Mouse (Mus musculus) kidney, adult 2 months (tissue): Measurements from ENCODE around the gene Olfr9. TPM values are rescaled to one million over a fixed set of nuclear protein-coding genes. Genes with fewer than 3 reads are reported as not detected.
"Not testable (repeated sequence)": the region's sequence is repeated elsewhere in the genome, so short reads cannot be mapped to it uniquely, and the experiment has no call there.

Experiments
- DNase-seq: peaks from one replicate; pipeline ENCODE4 v3.0.0; 2021
- H3K27ac ChIP-seq: fragments of 200-500 bp; 2 replicates; pipeline ENCODE4 v1.5.1; 2012; ENCODE audit warnings: low read depth, low read length, control low read depth, inconsistent platforms; ENCODE audit not compliant: insufficient read depth
- H3K27me3 ChIP-seq: fragments of 200-500 bp; replicated peaks from 2 replicates; pipeline ENCODE4 v1.6.1; 2012; ENCODE audit warnings: mild to moderate bottlenecking, moderate library complexity, low read length, inconsistent platforms; ENCODE audit not compliant: control insufficient read depth, insufficient read depth
- H3K36me3 ChIP-seq: fragments of 200-500 bp; 2 replicates; pipeline ENCODE4 v1.6.1; 2012; ENCODE audit warnings: mild to moderate bottlenecking, moderate library complexity, low read length, inconsistent platforms; ENCODE audit not compliant: control insufficient read depth, insufficient read depth
- H3K4me1 ChIP-seq: fragments of 200-500 bp; 2 replicates; pipeline ENCODE4 v1.6.1; 2011; ENCODE audit warnings: low read length; ENCODE audit not compliant: control insufficient read depth, insufficient read depth
- H3K4me3 ChIP-seq: fragments of 200-500 bp; 2 replicates; pipeline ENCODE4 v1.5.1; 2011; ENCODE audit warnings: mild to moderate bottlenecking, low read depth, low read length, control low read depth; ENCODE audit not compliant: insufficient read depth
- CTCF ChIP-seq: fragments of 200-500 bp; conservative IDR thresholded peaks from 2 replicates; pipeline ENCODE4 v1.5.1; 2011; ENCODE audit warnings: low read depth, mild to moderate bottlenecking, control low read depth, low read length, moderate library complexity, mixed read lengths; ENCODE audit not compliant: insufficient read depth, insufficient read length
- POLR2A ChIP-seq: fragments of 200-500 bp; IDR thresholded peaks from one replicate; pipeline ENCODE4 v1.6.1; 2011; ENCODE audit warnings: low read depth, low read length, control low read depth
- WGBS: fragments of 180-500 bp; shearing (Covaris S2); methylation state at CpG from one replicate; pipeline ENCODE4 v1.1.7; 2018; 5-methylcytosine and 5-hydroxymethylcytosine counted together
- polyA plus RNA-seq: library from polyadenylated mRNA; depleted of rRNA; stranded (reverse); fragments of >200 nt; gene quantifications from 2 replicates; pipeline ENCODE4 v1.2.3, GENCODE M21; 2012; rRNA removed

The Olfr9 gene
- polyA plus RNA-seq, 1 experiment = not detected

DNA sequence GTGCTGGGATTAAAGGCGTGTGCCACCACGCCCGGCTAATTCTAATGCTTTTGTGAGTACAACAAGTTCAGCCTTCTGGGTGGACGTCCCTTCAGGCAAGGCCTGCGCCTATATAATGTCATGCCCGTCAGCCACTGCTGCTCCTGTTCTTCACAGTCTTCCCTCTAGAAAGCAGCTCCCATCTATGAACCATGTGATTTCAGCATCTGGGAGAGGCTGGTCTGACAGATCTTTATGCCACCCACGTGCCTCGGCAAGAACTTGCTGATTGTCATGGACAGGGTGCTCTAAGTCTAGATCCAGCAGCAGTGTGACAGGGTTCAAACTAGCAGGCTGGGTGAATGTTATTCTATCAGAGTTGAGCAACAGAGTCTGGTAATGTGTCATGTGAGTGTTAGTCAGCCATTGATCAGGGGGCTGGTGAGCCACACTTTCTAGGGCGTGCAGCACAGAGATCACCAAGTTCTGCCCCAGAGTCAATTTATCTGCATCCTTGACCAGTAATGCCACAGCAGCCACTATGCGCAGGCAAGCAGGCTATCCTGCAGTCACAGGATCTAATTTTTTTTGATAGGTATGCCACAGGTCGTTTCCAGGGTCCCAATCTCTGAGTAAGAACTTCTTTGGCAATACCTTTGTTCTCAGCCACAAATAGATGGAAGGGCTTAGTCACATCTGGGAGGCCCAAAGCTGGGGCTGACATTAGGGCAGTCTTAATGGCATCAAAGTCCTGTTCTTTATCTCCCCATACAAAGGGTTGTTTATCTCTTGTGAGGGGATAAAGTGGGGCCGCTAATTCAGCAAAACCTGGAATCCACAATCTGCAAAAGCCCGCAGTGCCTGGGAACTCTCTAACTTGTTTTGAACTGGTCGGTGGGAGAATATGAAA, 15.0 kb downstream of the Olfr9 start:
- Histone ChIP-seq H3K27ac (no peak overlapping the region), H3K4me1 (no peaks in the 10 kb centered on the region), H3K27me3 (no peaks in the 10 kb centered on the region), H3K4me3 (no peak overlapping the region), H3K36me3 (no peaks in the 10 kb centered on the region)
- TF ChIP-seq CTCF = no peak
- WGBS = 87% methylated on average over 14 of the region's 14 CpGs
- DNase-seq = no peak

- Histone ChIP-seq H3K36me3 (no peaks in the 10 kb centered on the region), H3K27ac (no peak within 1 kb of the TSS), H3K4me1 (no peaks in the 10 kb centered on the region), H3K27me3 (no peaks in the 10 kb centered on the region), H3K4me3 (no peak within 1 kb of the TSS)
- DNase-seq = no peak
- no peak for TF ChIP-seq POLR2A
- TF ChIP-seq CTCF = no peak
- WGBS = 60% methylated on average over 2 of the region's 2 CpGs
Measured at GRCm38 (mm10) chr10:129010288-129010841, 21.1 kb downstream of the Olfr9 start, which contains the start of gene Olfr763. Gene Olfr763 (plus strand): TSS chr10:129010791.

DNA sequence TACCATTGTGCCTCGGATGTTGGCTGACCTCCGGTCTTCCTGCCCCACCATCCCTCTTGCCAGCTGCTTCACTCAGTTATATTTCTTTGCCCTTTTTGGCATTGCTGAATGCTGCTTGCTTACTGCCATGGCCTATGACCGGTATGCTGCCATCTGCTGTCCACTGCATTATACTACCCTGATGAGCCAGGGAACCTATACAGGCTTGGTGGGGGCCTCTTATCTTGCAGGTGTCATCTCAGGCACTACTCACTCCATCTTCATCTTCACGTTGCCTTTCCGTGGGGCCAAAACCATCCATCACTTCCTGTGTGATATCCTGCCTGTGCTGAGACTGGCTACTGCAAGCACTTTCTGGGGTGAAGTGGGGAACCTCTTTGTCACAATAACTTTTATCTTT, 22.3 kb downstream of the Olfr9 start:
- H3K4me1 ChIP-seq, H3K27me3 ChIP-seq, H3K27ac ChIP-seq, H3K36me3 ChIP-seq, DNase-seq, H3K4me3 ChIP-seq: not testable (repeated sequence)
- 40% methylated on average over 2 of the region's 5 CpGs for WGBS

- no peaks in the 10 kb centered on the region for H3K36me3 ChIP-seq
- no peaks in the 10 kb centered on the region for H3K4me1 ChIP-seq
- no peaks in the 10 kb centered on the region for H3K27me3 ChIP-seq
- TF ChIP-seq POLR2A (no peak), CTCF (no peak)
- no peak overlapping the region for H3K27ac ChIP-seq
- H3K4me3 ChIP-seq = no peak overlapping the region
- DNase-seq = peak; percentile 11
Measured at GRCm38 (mm10) chr10:129014477-129014876, 25.2 kb downstream of the Olfr9 start.

DNA sequence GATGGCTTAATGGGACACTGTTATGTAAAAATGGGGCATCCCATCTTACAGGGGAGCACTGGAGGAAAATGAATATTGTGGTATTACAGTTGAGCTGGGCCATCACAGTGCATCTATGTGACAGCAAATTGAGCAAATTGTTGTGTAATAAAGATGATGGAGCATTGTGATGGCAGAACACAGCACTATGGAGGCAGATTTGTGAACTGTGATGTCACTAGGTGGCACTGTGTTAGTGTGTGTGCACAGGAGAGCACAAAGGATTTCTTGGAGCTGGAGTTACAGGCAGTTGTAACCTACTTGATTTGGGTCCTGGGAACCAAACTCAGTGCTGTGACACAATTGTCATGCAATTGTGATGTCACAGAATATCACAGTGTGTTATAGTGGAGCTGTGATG, 34.1 kb downstream of the Olfr9 start:
- DNase-seq = no peak
- Histone ChIP-seq H3K36me3 (no peaks in the 10 kb centered on the region), H3K4me1 (no peaks in the 10 kb centered on the region), H3K27ac (no peak overlapping the region), H3K4me3 (no peak overlapping the region), H3K27me3 (no peaks in the 10 kb centered on the region)
- no peak for TF ChIP-seq POLR2A
- TF ChIP-seq CTCF = no peak

DNA sequence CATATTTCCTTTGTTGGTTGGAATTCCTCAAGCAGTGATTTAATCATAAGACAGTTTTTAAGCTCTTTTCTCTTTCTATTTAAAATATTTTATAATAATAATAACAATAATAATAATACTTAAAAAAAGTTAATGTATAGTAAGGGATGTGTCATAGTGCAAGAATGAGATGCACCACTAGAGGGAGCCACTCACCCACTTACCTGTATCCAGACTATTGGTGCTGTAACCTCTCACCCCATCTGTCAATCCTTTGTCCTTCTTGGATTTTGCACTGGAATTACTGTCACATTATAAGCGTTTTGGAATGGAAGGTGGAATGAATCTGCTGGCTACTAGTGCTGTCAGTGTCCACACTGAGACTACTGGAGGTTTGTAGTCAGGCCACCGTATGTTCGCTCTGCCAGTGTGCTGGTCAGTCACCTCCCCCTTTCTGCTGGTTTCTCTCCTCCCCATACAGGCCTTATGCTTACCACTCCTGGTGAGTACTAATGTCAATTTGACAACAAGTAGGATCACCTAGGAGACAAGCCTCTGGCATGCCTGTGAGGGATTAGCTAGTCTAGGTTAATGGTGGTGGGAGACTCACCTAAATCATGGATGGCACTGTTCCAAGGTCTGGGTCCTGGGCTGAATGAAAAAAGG, 36.9 kb downstream of the Olfr9 start:
- Histone ChIP-seq H3K27ac (no peak overlapping the region), H3K4me3 (no peak overlapping the region), H3K27me3 (no peaks in the 10 kb centered on the region), H3K4me1 (no peaks in the 10 kb centered on the region), H3K36me3 (no peaks in the 10 kb centered on the region)
- no peak for TF ChIP-seq POLR2A
- peak; percentile 34 for TF ChIP-seq CTCF
- WGBS = 63% methylated on average over 3 of the region's 3 CpGs
- DNase-seq = peak; percentile 37

DNA sequence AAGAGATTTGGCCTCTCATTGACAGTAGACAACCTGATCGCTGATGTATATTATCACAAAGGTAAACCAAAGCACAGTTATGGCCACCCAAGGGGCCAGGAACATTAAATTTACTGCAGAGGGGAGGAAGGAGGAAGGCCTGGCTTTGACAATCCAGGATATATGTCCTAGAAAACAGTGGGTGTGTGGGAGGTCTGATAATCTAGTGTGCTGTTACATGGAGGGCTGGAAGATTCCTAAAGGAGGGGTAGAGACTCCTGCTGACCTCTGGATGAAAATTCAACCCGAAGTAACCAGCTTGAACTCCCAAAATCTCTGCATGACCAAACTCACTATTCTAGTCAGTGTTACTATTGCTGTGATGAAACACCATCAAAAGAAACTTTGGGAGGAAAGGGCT, 39.1 kb downstream of the Olfr9 start:
- Histone ChIP-seq H3K27me3 (no peaks in the 10 kb centered on the region), H3K36me3 (no peaks in the 10 kb centered on the region), H3K4me1 (no peaks in the 10 kb centered on the region), H3K27ac (no peak overlapping the region), H3K4me3 (no peak overlapping the region)
- DNase-seq = no peak
- WGBS = 20% methylated on average over 2 of the region's 2 CpGs
- TF ChIP-seq CTCF (no peak), POLR2A (no peak)

DNA sequence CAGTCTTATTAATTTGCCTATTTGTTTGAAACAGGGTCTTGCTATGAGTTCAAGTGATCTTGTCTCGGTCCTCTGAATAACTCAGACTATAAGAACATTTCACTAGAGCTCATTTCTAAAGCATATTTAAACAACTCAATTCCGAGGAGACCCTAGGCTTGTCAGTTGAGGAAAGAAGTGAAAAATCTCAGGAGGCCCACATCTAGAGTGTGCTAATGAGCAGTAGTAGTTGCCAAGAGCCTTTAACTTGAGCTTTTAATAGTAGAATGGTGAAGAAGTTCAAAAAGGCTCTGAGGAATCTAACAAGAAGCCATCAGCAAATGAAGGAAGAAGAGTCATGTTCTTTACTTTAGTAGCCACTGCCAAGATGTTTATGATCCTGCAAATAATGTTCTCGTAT, 50.6 kb downstream of the Olfr9 start, which contains the start of gene Olfr764-ps1:
TSS of gene Olfr764-ps1 (minus strand) at position 101 of the 400 bp plus-strand sequence.
- TF ChIP-seq CTCF (no peak), POLR2A (no peak)
- Histone ChIP-seq H3K27ac (no peak within 1 kb of the TSS), H3K4me3 (no peak within 1 kb of the TSS), H3K27me3 (no peaks in the 10 kb centered on the region), H3K36me3 (no peaks in the 10 kb centered on the region), H3K4me1 (no peaks in the 10 kb centered on the region)
- 76% methylated on average over 3 of the region's 3 CpGs for WGBS
- DNase-seq = no peak

Other genes with a start within 250 kb of the Olfr9 start
- 17.4 and 24.5 TPM in 2 replicates for gene Dgka, start 244.6 kb upstream of the Olfr9 start, polyA plus RNA-seq
- gene Pym1, start 241.5 kb upstream of the Olfr9 start, polyA plus RNA-seq = 17.6 and 20.0 TPM in 2 replicates
- gene Mmp19, start 198.5 kb upstream of the Olfr9 start, polyA plus RNA-seq = 1.7 and 2.5 TPM in 2 replicates
- 16.2 and 17.3 TPM in 2 replicates for gene Dnajc14, start 185.4 kb upstream of the Olfr9 start, polyA plus RNA-seq
- gene Tmem198b, start 185.1 kb upstream of the Olfr9 start, polyA plus RNA-seq = 10.0 and 11.8 TPM in 2 replicates
- 5.6 and 13.7 TPM in 2 replicates for gene Sarnp, start 172.1 kb upstream of the Olfr9 start, polyA plus RNA-seq
- 82.9 and 92.1 TPM in 2 replicates for gene Ormdl2, start 167.8 kb upstream of the Olfr9 start, polyA plus RNA-seq
- gene Gdf11, start 97.7 kb upstream of the Olfr9 start, polyA plus RNA-seq = 2.5 and 2.9 TPM in 2 replicates
- gene Cd63, start 88.4 kb upstream of the Olfr9 start, polyA plus RNA-seq = 713 and 847 TPM in 2 replicates
- 38.9 and 46.0 TPM in 2 replicates for gene Rdh5, start 66.5 kb upstream of the Olfr9 start, polyA plus RNA-seq
- gene Bloc1s1, start 65.4 kb upstream of the Olfr9 start, polyA plus RNA-seq = 339 and 365 TPM in 2 replicates
- 14.6 and 17.8 TPM in 2 replicates for gene Itga7, start 55.6 kb upstream of the Olfr9 start, polyA plus RNA-seq
- gene Mettl7b, start 28.4 kb upstream of the Olfr9 start, polyA plus RNA-seq = 234 and 269 TPM in 2 replicates
- not detected in 2 replicates for gene Olfr763, start 21.4 kb downstream of the Olfr9 start, polyA plus RNA-seq
- not detected in 2 replicates for gene Olfr764-ps1, start 50.5 kb downstream of the Olfr9 start, polyA plus RNA-seq
- not detected in 2 replicates for gene Olfr765, start 60.6 kb downstream of the Olfr9 start, polyA plus RNA-seq
- gene Olfr766-ps1, start 79.5 kb downstream of the Olfr9 start, polyA plus RNA-seq = not detected in 2 replicates
- not detected in 2 replicates for gene Olfr767, start 93.5 kb downstream of the Olfr9 start, polyA plus RNA-seq
- gene Olfr768, start 109.9 kb downstream of the Olfr9 start, polyA plus RNA-seq = not detected in 2 replicates
- gene Olfr769, start 128.4 kb downstream of the Olfr9 start, polyA plus RNA-seq = not detected in 2 replicates
- gene Olfr770, start 149.6 kb downstream of the Olfr9 start, polyA plus RNA-seq = not detected in 2 replicates
- not detected in 2 replicates for gene Olfr771, start 175.3 kb downstream of the Olfr9 start, polyA plus RNA-seq
- not detected in 2 replicates for gene Olfr772, start 188.5 kb downstream of the Olfr9 start, polyA plus RNA-seq
- gene Olfr773, start 198.0 kb downstream of the Olfr9 start, polyA plus RNA-seq = not detected in 2 replicates
- gene Olfr774, start 246.8 kb downstream of the Olfr9 start, polyA plus RNA-seq = not detected in 2 replicates